Mouse (Mus musculus) liver, postnatal 0 days (tissue): Measurements from ENCODE around the gene Bub1.

Source experiments
- CTCF ChIP-seq: sonication (generic); IDR thresholded peaks from 2 replicates; pipeline ENCODE4 v1.5.1; 2016; ENCODE audit warnings: antibody characterized with exemption, low read depth
- EP300 ChIP-seq: IDR thresholded peaks from 2 replicates; pipeline ENCODE4 v1.6.1; 2016; ENCODE audit warnings: antibody characterized with exemption, low read depth, mild to moderate bottlenecking

- TF ChIP-seq CTCF, result no peak
- TF ChIP-seq EP300, result no peak
Observed at GRCm38 (mm10) chr2:127775013-127775412, 56.7 kb downstream of the Bub1 start.
